Mouse (Mus musculus) embryo, embryonic 10 days (tissue): ENCODE data around the gene Olfr1161.
"Not testable (repeated sequence)": the region's sequence is repeated elsewhere in the genome, so short reads cannot be mapped to it uniquely, and the experiment has no call there.

ENCODE experiments used
- DNase-seq: peaks from one replicate; pipeline ENCODE4 v3.0.0-alpha.2; 2015; ENCODE audit warnings: low spot score

Olfr1161 gene

DNA sequence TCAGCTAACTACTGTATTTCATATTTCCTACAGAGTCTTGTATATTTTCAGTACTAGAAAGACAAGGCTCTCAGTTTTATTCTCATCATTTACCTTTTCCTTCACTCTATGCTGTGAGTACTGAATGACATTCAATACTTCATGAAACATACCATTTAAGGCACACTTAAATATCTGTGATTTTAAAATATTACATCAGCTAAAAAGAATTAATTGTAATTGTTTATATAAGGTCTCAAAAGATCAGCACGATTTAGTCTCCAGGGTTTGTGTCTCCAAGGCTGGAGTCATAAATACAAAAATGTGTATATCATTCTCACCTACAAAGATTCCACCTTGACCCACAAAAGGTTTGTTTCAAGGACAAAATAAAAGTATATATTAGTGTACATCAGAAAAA, at the start of gene Olfr1161:
Olfr1161 (plus strand) TSS at position 301 of the 400 bp plus-strand sequence.
- DNase-seq = not testable (repeated sequence)

DNA sequence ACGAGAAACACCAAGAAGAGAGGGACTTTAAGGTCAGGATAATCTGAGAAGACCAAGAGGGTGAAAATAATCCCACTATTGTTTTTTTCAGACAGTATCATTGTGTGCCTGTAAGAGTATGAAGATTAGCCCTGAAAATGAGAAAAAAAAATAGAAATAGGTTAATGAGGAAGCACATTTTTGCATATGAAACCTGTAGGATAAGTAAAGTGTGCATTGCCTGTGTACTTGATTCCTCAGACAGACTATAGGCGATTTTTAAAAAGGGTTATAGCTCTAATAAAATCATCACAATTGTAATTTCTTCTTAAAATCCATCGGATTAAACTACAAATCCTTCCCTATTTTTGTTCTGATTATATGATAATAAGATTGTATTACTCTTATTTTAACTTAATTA, 48.0 kb upstream of the Olfr1161 start, which contains the start of gene Olfr74:
Olfr74 (minus strand) TSS at position 101 of the 400 bp plus-strand sequence.
- no peak for DNase-seq

DNA sequence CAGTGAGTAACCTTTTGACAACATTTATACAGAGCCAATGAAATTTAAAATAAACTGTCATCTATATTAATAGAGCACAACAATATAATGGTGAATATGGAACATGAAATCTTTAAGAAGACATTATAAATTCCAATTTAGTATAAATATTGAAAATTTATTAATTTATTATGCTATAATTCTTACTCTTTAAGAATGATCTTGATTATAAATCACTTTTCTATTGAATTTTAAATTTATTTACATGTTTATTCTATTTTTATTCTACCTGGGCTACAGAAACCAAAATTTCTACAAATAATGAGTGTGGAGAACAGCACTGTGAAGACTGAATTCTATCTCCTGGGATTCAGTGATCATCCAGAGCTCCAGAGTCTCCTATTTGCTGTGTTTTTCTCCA, 32.8 kb upstream of the Olfr1161 start, which contains the start of gene Olfr1158:
Olfr1158 (plus strand) TSS at position 301 of the 400 bp plus-strand sequence.
- no peak for DNase-seq

GRCm38 (mm10) chr2:88007515-88008318, 14.9 kb upstream of the Olfr1161 start, which contains the start of gene Olfr1160:
Olfr1160 (minus strand) TSS chr2:88008268.
- no peak for DNase-seq

DNA sequence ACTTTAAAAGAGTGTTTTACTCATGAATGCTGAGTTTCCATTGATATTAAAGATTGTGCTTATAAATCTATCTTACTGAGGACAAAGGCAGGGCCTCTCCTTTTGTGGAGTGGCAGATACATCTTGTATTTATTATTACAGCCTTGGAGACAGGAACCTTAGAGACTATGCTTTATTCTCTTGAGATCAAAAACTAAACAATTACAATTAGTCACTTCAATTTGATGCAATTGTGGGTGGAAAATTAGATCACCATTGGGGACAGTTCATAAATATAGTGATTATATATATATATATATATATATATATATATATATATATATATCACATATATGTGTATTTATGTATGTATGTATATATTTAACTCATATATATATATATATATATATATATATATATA, 15.0 kb downstream of the Olfr1161 start, which contains the start of gene Olfr73:
Olfr73 (minus strand) TSS at position 101 of the 400 bp plus-strand sequence.
- no peak for DNase-seq

DNA sequence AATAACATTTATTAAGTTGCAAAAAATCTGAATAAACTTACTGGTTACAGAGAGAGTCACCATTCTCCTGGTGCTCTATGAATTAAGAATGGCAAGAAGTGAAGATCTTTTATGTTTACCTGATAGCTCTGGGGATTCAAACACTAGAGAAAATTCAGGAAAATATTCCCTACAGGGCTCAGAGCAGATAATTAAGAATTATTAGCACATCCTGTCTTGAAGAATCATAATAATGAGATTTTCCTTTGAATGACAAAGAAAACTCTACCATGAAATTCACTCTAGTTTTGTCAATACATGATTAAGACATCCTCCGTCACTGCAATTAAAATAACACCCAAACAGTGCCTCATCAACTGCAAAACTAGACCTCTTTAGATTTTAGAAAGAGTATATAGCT, 28.5 kb downstream of the Olfr1161 start, which contains the start of gene Olfr1162:
Olfr1162 (minus strand) TSS at position 101 of the 400 bp plus-strand sequence.
- DNase-seq = no peak

DNA sequence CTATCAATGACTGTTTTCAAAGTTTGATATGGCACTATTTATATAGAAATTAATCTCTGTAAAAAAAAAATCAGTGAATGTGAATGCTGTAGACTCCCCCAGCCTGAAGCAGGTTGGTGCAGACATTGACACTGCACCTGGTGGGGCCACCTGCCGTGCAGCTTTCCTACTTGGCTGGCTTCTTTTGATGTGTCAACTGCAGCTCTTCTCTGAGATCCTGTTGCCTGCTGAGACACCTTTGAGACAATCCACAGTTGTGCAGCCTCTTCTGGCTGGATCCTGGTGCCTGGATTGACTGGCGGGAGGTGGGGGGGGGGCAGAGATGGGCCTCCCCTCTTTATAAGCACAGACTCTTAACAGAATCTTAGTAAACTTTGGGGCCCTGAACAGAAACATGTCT, 41.0 kb downstream of the Olfr1161 start:
- DNase-seq = no peak

DNA sequence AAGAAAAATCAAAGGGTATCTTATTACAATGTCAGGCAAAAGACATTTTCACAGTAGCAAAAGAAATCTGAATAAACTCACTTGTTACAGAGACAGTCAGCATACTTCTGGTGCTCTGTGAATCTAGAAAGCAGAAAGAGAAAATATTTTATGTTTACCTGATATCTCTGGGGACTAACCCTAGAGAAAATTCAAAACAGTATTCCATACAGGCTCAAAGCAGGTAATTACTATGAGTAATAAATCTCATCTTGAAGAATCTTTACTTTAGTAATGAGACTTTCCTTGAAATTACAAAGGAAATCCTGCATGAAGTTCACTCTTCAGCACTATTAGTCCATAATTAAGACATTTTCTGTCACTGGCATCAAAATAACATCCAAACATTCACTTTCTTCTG, 49.2 kb downstream of the Olfr1161 start, which contains the start of gene Olfr1163:
Olfr1163 (minus strand) TSS at position 101 of the 400 bp plus-strand sequence.
- no peak for DNase-seq
